Mouse (Mus musculus): ENCODE data around the gene Lemd1. TPM values are rescaled to one million over a fixed set of nuclear protein-coding genes. Genes with fewer than 3 reads are reported as not detected.

Lemd1 gene
- polyA plus RNA-seq, 1 experiment from 2014 or later = 1.3 TPM

- 4% methylated on average over 9 of the region's 9 CpGs for WGBS
- peak; percentile 65 for DNase-seq (ENCODE audit: low spot score)
- peaks cover 91% of the 10 kb centered on the region for H3K4me1 ChIP-seq
- H3K36me3 ChIP-seq = no peaks in the 10 kb centered on the region; the same call in 1 of the 2 replicates
- H3K4me3 ChIP-seq = peak overlapping the region; percentile 14; the same call in 1 of the 2 replicates
- peak overlapping the region; percentile 74 for H3K27ac ChIP-seq
- no peaks in the 10 kb centered on the region for H3K9me3 ChIP-seq (replicated peaks)
- H3K27me3 ChIP-seq (ENCODE audit: low read depth, poor library complexity, severe bottlenecking) = peaks cover 76% of the 10 kb centered on the region
These were observed 6.4 kb downstream of the Lemd1 start for GRCm38 (mm10) chr1:132197666-132198065.

- Histone ChIP-seq H3K36me3 (no peaks in the 10 kb centered on the region; the same call in 1 of the 2 replicates), H3K27ac (peak overlapping the region; percentile 74), H3K4me1 (peaks cover 83% of the 10 kb centered on the region), H3K9me3 (replicated peaks) (no peaks in the 10 kb centered on the region), H3K27me3 (ENCODE audit: low read depth, poor library complexity, severe bottlenecking) (peaks cover 67% of the 10 kb centered on the region), H3K4me3 (no peak overlapping the region)
- WGBS = 77% methylated on average over 16 of the region's 16 CpGs
- DNase-seq (ENCODE audit: low spot score) = peak; percentile 34
These were observed 7.3 kb downstream of the Lemd1 start for GRCm38 (mm10) chr1:132198401-132199071.

GRCm38 (mm10) chr1:132199244-132199643 lies 8.0 kb downstream of the Lemd1 start:
- 71% methylated on average over 6 of the region's 6 CpGs for WGBS
- DNase-seq (ENCODE audit: low spot score) = peak; percentile 29
- Histone ChIP-seq H3K9me3 (replicated peaks) (no peaks in the 10 kb centered on the region), H3K36me3 (no peaks in the 10 kb centered on the region; the same call in 1 of the 2 replicates), H3K27me3 (ENCODE audit: low read depth, poor library complexity, severe bottlenecking) (peaks cover 60% of the 10 kb centered on the region), H3K27ac (no peak overlapping the region), H3K4me1 (peaks cover 83% of the 10 kb centered on the region), H3K4me3 (no peak overlapping the region)

- Histone ChIP-seq H3K27me3 (ENCODE audit: low read depth, poor library complexity, severe bottlenecking) (peaks cover 58% of the 10 kb centered on the region), H3K4me3 (peak overlapping the region; percentile 19), H3K4me1 (peaks cover 76% of the 10 kb centered on the region), H3K27ac (peak overlapping the region; percentile 37; the same call in 1 of the 2 replicates), H3K36me3 (no peaks in the 10 kb centered on the region; the same call in 1 of the 2 replicates), H3K9me3 (replicated peaks) (no peaks in the 10 kb centered on the region)
- 22% methylated on average over 12 of the region's 12 CpGs for WGBS
- DNase-seq (ENCODE audit: low spot score) = peak; percentile 29
These were observed 8.7 kb downstream of the Lemd1 start for GRCm38 (mm10) chr1:132199934-132200333.

- H3K36me3 ChIP-seq = no peaks in the 10 kb centered on the region; the same call in 1 of the 2 replicates
- peak overlapping the region; percentile 37 for H3K27ac ChIP-seq
- peaks cover 53% of the 10 kb centered on the region for H3K27me3 ChIP-seq (ENCODE audit: low read depth, poor library complexity, severe bottlenecking)
- H3K4me3 ChIP-seq = peak overlapping the region; percentile 19
- H3K4me1 ChIP-seq = peaks cover 74% of the 10 kb centered on the region
- H3K9me3 ChIP-seq (replicated peaks) = no peaks in the 10 kb centered on the region
- DNase-seq (ENCODE audit: low spot score) = peak; percentile 44
- 8% methylated on average over 11 of the region's 11 CpGs for WGBS
These were observed 9.6 kb downstream of the Lemd1 start for GRCm38 (mm10) chr1:132200562-132201510.

- Histone ChIP-seq H3K27me3 (ENCODE audit: low read depth, poor library complexity, severe bottlenecking) (peaks cover 48% of the 10 kb centered on the region), H3K27ac (peak overlapping the region; percentile 37), H3K9me3 (replicated peaks) (no peaks in the 10 kb centered on the region), H3K36me3 (no peaks in the 10 kb centered on the region; the same call in 1 of the 2 replicates), H3K4me1 (peaks cover 72% of the 10 kb centered on the region), H3K4me3 (no peak overlapping the region)
- DNase-seq (ENCODE audit: low spot score) = peak; percentile 30
- WGBS = 25% methylated on average over 4 of the region's 4 CpGs
These were observed 10.3 kb downstream of the Lemd1 start for GRCm38 (mm10) chr1:132201511-132201860.

- no peaks in the 10 kb centered on the region for H3K9me3 ChIP-seq (replicated peaks)
- H3K27me3 ChIP-seq (ENCODE audit: low read depth, poor library complexity, severe bottlenecking) = peaks cover 44% of the 10 kb centered on the region
- peak overlapping the region; percentile 37; the same call in 1 of the 2 replicates for H3K27ac ChIP-seq
- H3K36me3 ChIP-seq = no peaks in the 10 kb centered on the region; the same call in 1 of the 2 replicates
- no peak for DNase-seq (ENCODE audit: low spot score)
- H3K4me1 ChIP-seq = peaks cover 67% of the 10 kb centered on the region
- no peak overlapping the region for H3K4me3 ChIP-seq
- WGBS = 74% methylated on average over 2 of the region's 2 CpGs
These were observed 10.7 kb downstream of the Lemd1 start for GRCm38 (mm10) chr1:132201936-132202335.

GRCm38 (mm10) chr1:132202771-132203170 lies 11.5 kb downstream of the Lemd1 start:
- Histone ChIP-seq H3K4me1 (peaks cover 61% of the 10 kb centered on the region), H3K9me3 (replicated peaks) (no peaks in the 10 kb centered on the region), H3K36me3 (no peaks in the 10 kb centered on the region; the same call in 1 of the 2 replicates), H3K4me3 (no peak overlapping the region), H3K27ac (no peak overlapping the region), H3K27me3 (ENCODE audit: low read depth, poor library complexity, severe bottlenecking) (peaks cover 49% of the 10 kb centered on the region)
- 94% methylated on average over 5 of the region's 5 CpGs for WGBS
- DNase-seq (ENCODE audit: low spot score) = no peak

GRCm38 (mm10) chr1:132205958-132206357 lies 14.7 kb downstream of the Lemd1 start:
- Histone ChIP-seq H3K36me3 (no peaks in the 10 kb centered on the region; the same call in 1 of the 2 replicates), H3K4me3 (no peak overlapping the region), H3K27me3 (ENCODE audit: low read depth, poor library complexity, severe bottlenecking) (peaks cover 30% of the 10 kb centered on the region; the same call in 1 of the 2 replicates), H3K9me3 (replicated peaks) (no peaks in the 10 kb centered on the region), H3K4me1 (peaks cover 60% of the 10 kb centered on the region), H3K27ac (0 out of 2 replicates have a peak overlapping the region, but pooled peaks have one; percentile 15)
- 52% methylated on average over 5 of the region's 5 CpGs for WGBS
- DNase-seq (ENCODE audit: low spot score) = no peak

- no peak for DNase-seq (ENCODE audit: low spot score)
- Histone ChIP-seq H3K9me3 (replicated peaks) (no peaks in the 10 kb centered on the region), H3K4me3 (no peak overlapping the region), H3K36me3 (no peaks in the 10 kb centered on the region; the same call in 1 of the 2 replicates), H3K4me1 (peaks cover 57% of the 10 kb centered on the region), H3K27ac (no peak overlapping the region), H3K27me3 (ENCODE audit: low read depth, poor library complexity, severe bottlenecking) (peaks cover 30% of the 10 kb centered on the region)
- WGBS = 82% methylated on average over 3 of the region's 3 CpGs
These were observed 15.6 kb downstream of the Lemd1 start for GRCm38 (mm10) chr1:132206828-132207227.

- peaks cover 69% of the 10 kb centered on the region for H3K4me1 ChIP-seq
- H3K27me3 ChIP-seq (ENCODE audit: low read depth, poor library complexity, severe bottlenecking) = peaks cover 35% of the 10 kb centered on the region
- DNase-seq (ENCODE audit: low spot score) = no peak
- no peak overlapping the region for H3K4me3 ChIP-seq
- no peaks in the 10 kb centered on the region for H3K9me3 ChIP-seq (replicated peaks)
- H3K36me3 ChIP-seq = no peaks in the 10 kb centered on the region; the same call in 1 of the 2 replicates
- WGBS = 9% methylated on average over 4 of the region's 4 CpGs
- H3K27ac ChIP-seq = no peak overlapping the region
These were observed 16.9 kb downstream of the Lemd1 start for GRCm38 (mm10) chr1:132208154-132208553.

- Histone ChIP-seq H3K4me1 (peaks cover 61% of the 10 kb centered on the region), H3K36me3 (no peaks in the 10 kb centered on the region), H3K27ac (no peak overlapping the region), H3K4me3 (no peak overlapping the region), H3K9me3 (replicated peaks) (no peaks in the 10 kb centered on the region), H3K27me3 (ENCODE audit: low read depth, poor library complexity, severe bottlenecking) (peaks cover 44% of the 10 kb centered on the region)
- DNase-seq (ENCODE audit: low spot score) = no peak
- 60% methylated on average over 10 of the region's 10 CpGs for WGBS
These were observed 18.2 kb downstream of the Lemd1 start for GRCm38 (mm10) chr1:132209400-132209799.

All from limb, embryonic 10.5 days (tissue).